Mouse (Mus musculus): ENCODE measurements around the gene Lysmd3. TPM values are rescaled to one million over a fixed set of nuclear protein-coding genes. Genes with fewer than 3 reads are reported as not detected.

Lysmd3 gene
- 31.6 TPM for polyA plus RNA-seq (2017; shearing (Covaris generic))

GRCm38 (mm10) chr13:81657351-81658052 is at the start of gene Lysmd3:
Gene Lysmd3 (plus strand): TSS chr13:81657663.

DNA sequence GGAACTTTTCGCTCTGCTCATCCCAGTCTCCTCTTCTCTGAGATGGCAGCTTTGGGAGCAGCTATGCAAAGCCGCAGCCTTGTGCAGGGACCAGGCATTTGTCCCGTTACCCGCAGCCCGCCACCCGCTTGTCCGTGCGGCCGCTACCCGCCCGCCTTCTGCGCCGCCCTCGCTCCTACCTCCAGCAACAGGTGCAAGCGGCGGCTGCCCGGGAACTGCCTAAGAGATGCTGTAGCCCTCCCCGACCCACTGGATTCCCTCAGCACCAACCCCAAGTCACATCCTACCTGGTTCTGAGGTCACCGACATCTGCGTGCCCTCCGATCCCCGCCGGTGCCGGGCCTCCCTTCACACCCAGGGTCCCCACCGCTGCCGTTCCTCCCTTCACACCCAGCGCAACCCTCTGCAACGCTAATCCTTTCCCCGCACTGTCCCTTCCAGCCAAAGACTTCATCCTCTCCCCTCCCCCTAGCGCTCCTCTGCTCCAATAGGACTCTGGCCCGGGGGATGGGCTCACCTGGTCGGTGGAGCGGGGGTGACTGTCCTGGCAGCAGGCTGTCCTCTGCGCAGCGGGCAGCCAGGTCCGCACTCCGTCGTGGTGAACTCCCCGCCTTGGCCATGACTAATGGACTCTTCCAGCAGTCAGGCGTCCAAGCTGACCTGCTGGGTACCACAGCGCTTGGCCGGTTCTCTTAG is 24.6 kb upstream of the Lysmd3 start, which contains the start of gene Adgrv1:
Gene Adgrv1 (minus strand): TSS at position 435 of the 696 bp plus-strand sequence.

GRCm38 (mm10) chr13:81710775-81711545 is 53.5 kb downstream of the Lysmd3 start, which contains the start of the genes Polr3g and Mblac2:
Gene Polr3g (minus strand): TSS chr13:81711013.
Gene Mblac2 (plus strand): TSS chr13:81711341.

Other genes starting within 250 kb of the Lysmd3 start
- gene Adgrv1, start 24.5 kb upstream of the Lysmd3 start, polyA plus RNA-seq (2017; shearing (Covaris generic)) = 1.4 TPM
- gene Polr3g, start 53.4 kb downstream of the Lysmd3 start, polyA plus RNA-seq (2017; shearing (Covaris generic)) = 8.0 TPM
- 10.8 TPM for gene Mblac2, start 53.7 kb downstream of the Lysmd3 start, polyA plus RNA-seq (2017; shearing (Covaris generic))
- 147 TPM for gene Cetn3, start 125.4 kb downstream of the Lysmd3 start, polyA plus RNA-seq (2017; shearing (Covaris generic))